ENCODE assay signal across 21 mouse cellular contexts in the genomic region with DNA sequence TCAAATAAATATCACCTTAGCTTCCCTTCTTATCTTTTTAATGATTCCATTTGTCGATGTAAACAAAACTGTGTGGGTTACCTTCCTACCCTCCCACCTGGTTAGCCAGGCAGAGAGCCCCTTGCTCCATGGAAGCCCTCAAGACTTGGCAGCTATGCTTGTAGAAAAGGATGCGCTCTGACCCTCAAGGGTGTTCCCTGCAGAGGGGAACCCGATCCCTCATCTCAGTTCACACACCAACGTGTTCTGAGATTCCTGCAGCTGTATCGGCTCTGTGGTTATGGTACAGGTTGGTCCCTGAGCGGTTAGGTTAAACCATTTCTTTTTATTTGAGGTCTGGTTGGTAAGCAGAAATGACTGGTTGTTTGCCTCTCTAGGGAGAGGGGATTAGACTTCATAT.
DNase-seq lines count a peak whose midpoint lies in the region; ATAC-seq and TF ChIP-seq lines count a peak whose summit lies in the region.
"Had no signal": no experiment of that assay in that cellular context is flagged by ENCODE, and none has a peak within 500 bp of the region (broad histone marks: within the 10 kb centered on the region; RNA-seq: fewer than 3 reads in every experiment).

No protein-coding gene starts in this region.

- 0 out of 2 replicates have a peak, but pooled peaks cover 5% of the 10 kb centered on the region for H3K4me1 ChIP-seq in kidney, embryonic 15.5 days
- no peaks in the 10 kb centered on the region for H3K4me1 ChIP-seq in CH12.LX (ENCODE audit: control insufficient read depth in 1 of 2, insufficient read depth in 2 of 2)
- H3K4me1 ChIP-seq: forebrain, embryonic 15.5 days had no signal

- no peak for TF ChIP-seq EP300 in CH12.LX (IDR thresholded peaks at IDR 0.05; ENCODE audit: low read length)

- no peaks in the 10 kb centered on the region for H3K36me3 ChIP-seq in kidney, embryonic 15.5 days
- no peaks in the 10 kb centered on the region for H3K36me3 ChIP-seq in C2C12 (ENCODE audit: control insufficient read depth, insufficient read depth)
- no peaks in the 10 kb centered on the region for H3K36me3 ChIP-seq in CH12.LX (replicated peaks in 1 of 2; ENCODE audit: control insufficient read depth in 1 of 2, insufficient read depth in 1 of 2, low read length in 1 of 2)
- H3K36me3 ChIP-seq: embryonic facial prominence, embryonic 13.5 days; forebrain, embryonic 15.5 days had no signal

- H3K79me3 ChIP-seq in C2C12 (ENCODE audit: low read depth), result no peaks in the 10 kb centered on the region

- H3K27ac ChIP-seq in kidney, embryonic 15.5 days, result no peak overlapping the region
- no peak overlapping the region for H3K27ac ChIP-seq in CH12.LX (ENCODE audit: insufficient read depth, low read depth)
- H3K27ac ChIP-seq: embryonic facial prominence, embryonic 13.5 days; forebrain, embryonic 13.5 days; forebrain, embryonic 15.5 days had no signal

- dilution Hi-C loops in CH12.LX (cut with MboI; ENCODE audit: extremely low pct_ligation_motif_present, extremely low pct_unique_long_range_greater_than_20kb, low sequenced_read_pairs), result no loop called here

- no peak for TF ChIP-seq POLR2A in CH12.LX (IDR thresholded peaks at IDR 0.05; ENCODE audit: low read depth, low read length)

- no peaks in the 10 kb centered on the region for H3K79me2 ChIP-seq in C2C12 (ENCODE audit: control insufficient read depth, insufficient read depth)
- H3K79me2 ChIP-seq in CH12.LX (replicated peaks; ENCODE audit: control insufficient read depth, extremely low read depth, insufficient read depth, poor library complexity, severe bottlenecking), result no peaks in the 10 kb centered on the region

- DNase-seq in heart, adult 11 months, result peak; percentile 59
- DNase-seq in heart, postnatal 10 days, result no peak
- no peak for DNase-seq in kidney, postnatal 36 days
- DNase-seq in CH12.LX (ENCODE audit: extremely low read depth), result peak; percentile 17
- DNase-seq in adrenal gland, postnatal 36 days, result no peak
- DNase-seq in lung, postnatal 14 days, result no peak
- DNase-seq: adrenal gland, adult 2 months; adrenal gland, postnatal 10 days; adrenal gland, postnatal 25 days; cerebellum, adult 11-12 months; cerebellum, adult 2 months; cerebellum, adult 9-10 months; cerebellum, postnatal 10 days; cerebellum, postnatal 25 days; forebrain, postnatal 0 days had no signal

- intact Hi-C loops in heart, postnatal 10 days (cut with DNase I), result no loop called here

- H3K27me3 ChIP-seq in kidney, embryonic 15.5 days, result no peaks in the 10 kb centered on the region
- H3K27me3 ChIP-seq in C2C12 (ENCODE audit: control insufficient read depth, insufficient read depth, insufficient read length) (no peaks in the 10 kb centered on the region), CH12.LX (replicated peaks) (no peaks in the 10 kb centered on the region)
- H3K27me3 ChIP-seq: embryonic facial prominence, embryonic 13.5 days; forebrain, embryonic 13.5 days; forebrain, embryonic 15.5 days had no signal

- no peak for TF ChIP-seq CTCF in C2C12 (IDR thresholded peaks at IDR 0.05; ENCODE audit: control insufficient read depth, insufficient read depth, insufficient read length)
- TF ChIP-seq CTCF in CH12.LX (conservative IDR thresholded peaks at IDR 0.05 in 1 of 2, IDR thresholded peaks at IDR 0.05 in 1 of 2; ENCODE audit: low read depth in 2 of 2, low read length in 2 of 2), result no peak

- no peak overlapping the region for H3ac ChIP-seq in C2C12 (ENCODE audit: control insufficient read depth, insufficient read length, low read depth)

- no peak overlapping the region for H3K9ac ChIP-seq in kidney, embryonic 15.5 days
- no peak overlapping the region for H3K9ac ChIP-seq in CH12.LX (ENCODE audit: insufficient read depth, low read depth)
- H3K9ac ChIP-seq: embryonic facial prominence, embryonic 13.5 days; forebrain, embryonic 13.5 days; forebrain, embryonic 15.5 days; forebrain, postnatal 0 days had no signal

- 48% methylated on average over 6 of the region's 6 CpGs for WGBS in kidney, embryonic 15.5 days

- H3K9me3 ChIP-seq in kidney, embryonic 15.5 days (replicated peaks), result no peaks in the 10 kb centered on the region
- peaks cover 20% of the 10 kb centered on the region for H3K9me3 ChIP-seq in CH12.LX (replicated peaks; ENCODE audit: low read length)
- H3K9me3 ChIP-seq: embryonic facial prominence, embryonic 13.5 days; forebrain, embryonic 13.5 days; forebrain, embryonic 15.5 days had no signal

- TF ChIP-seq RAD21 in CH12.LX (IDR thresholded peaks at IDR 0.05; ENCODE audit: low read depth, low read length), result no peak

- H3K4me2 ChIP-seq in kidney, embryonic 15.5 days, result no peak overlapping the region
- H3K4me2 ChIP-seq in CH12.LX (ENCODE audit: insufficient read depth, low read depth, poor library complexity, severe bottlenecking), result no peak overlapping the region
- H3K4me2 ChIP-seq: embryonic facial prominence, embryonic 13.5 days; forebrain, embryonic 13.5 days; forebrain, embryonic 15.5 days had no signal

- no peak overlapping the region for H3K4me3 ChIP-seq in kidney, embryonic 15.5 days (replicated peaks)
- H3K4me3 ChIP-seq in C2C12 (ENCODE audit: insufficient read depth, poor library complexity, severe bottlenecking) (no peak overlapping the region), CH12.LX (replicated peaks in 1 of 3; ENCODE audit: low read depth in 2 of 3, low read length in 2 of 3, poor library complexity in 1 of 3) (no peak overlapping the region)
- H3K4me3 ChIP-seq: embryonic facial prominence, embryonic 13.5 days; forebrain, embryonic 13.5 days; forebrain, embryonic 15.5 days had no signal

- in situ Hi-C loops in CH12.LX (cut with MboI; ENCODE audit: low pct_ligation_motif_present, low pct_unique_long_range_greater_than_20kb, low sequenced_read_pairs), result no loop called here

- peak; percentile 43; the same call in 1 of the 2 replicates for ATAC-seq in kidney, embryonic 15.5 days (replicated peaks; ENCODE audit: low FRiP score)
- ATAC-seq: CD4-positive, CD25-positive, alpha-beta regulatory T cell, adult 4 months; forebrain, embryonic 13.5 days; forebrain, embryonic 15.5 days; forebrain, postnatal 0 days had no signal

TF ChIP-seq in C2C12, 6 proteins besides CTCF, POLR2A, EP300 and RAD21:
- TF ChIP-seq CEBPB (IDR thresholded peaks at IDR 0.05; ENCODE audit: low read depth) (no peak), MYOD1 (IDR thresholded peaks at IDR 0.05; ENCODE audit: control insufficient read depth, insufficient read length, low read depth) (peak; percentile 29), FOSL1 (IDR thresholded peaks at IDR 0.05; ENCODE audit: insufficient read depth, low read length, poor library complexity, severe bottlenecking) (no peak), MYOG (IDR thresholded peaks at IDR 0.05; ENCODE audit: control insufficient read depth, extremely low read depth, insufficient read length) (no peak), USF1 (IDR thresholded peaks at IDR 0.05; ENCODE audit: low read depth) (no peak)

TF ChIP-seq in CH12.LX, 34 proteins besides CTCF, POLR2A, EP300 and RAD21:
- TF ChIP-seq ZNF384 (IDR thresholded peaks at IDR 0.05; ENCODE audit: low read depth, low read length) (no peak), E2F4 (IDR thresholded peaks at IDR 0.05; ENCODE audit: insufficient replicate concordance, low read depth, low read length) (no peak), ETS1 (conservative IDR thresholded peaks at IDR 0.05; ENCODE audit: low read depth, low read length) (no peak), USF1 (IDR thresholded peaks at IDR 0.05; ENCODE audit: low read depth, low read length) (no peak)

Comparison
In these comparisons a context has a peak if more than half of its experiments do, and no peak if none do; other contexts are left out.
1. DNase-seq: peak in heart, adult 11 months (single experiment) and CH12.LX (single experiment); none in heart, postnatal 10 days (0 of 2), kidney, postnatal 36 days (0 of 2), adrenal gland, postnatal 36 days (0 of 2) and lung, postnatal 14 days (single experiment).